Mouse (Mus musculus): ENCODE measurements at regions not wholly inside any gene's neighbourhood (a gene's known extent, or its start where the extent isn't known, plus 50 kb on each side); places are given as distances from the start of the nearest gene placed in this dataset.
"Not testable (repeated sequence)": the region's sequence is repeated elsewhere in the genome, so short reads cannot be mapped to it uniquely, and the experiment has no call there.

DNA sequence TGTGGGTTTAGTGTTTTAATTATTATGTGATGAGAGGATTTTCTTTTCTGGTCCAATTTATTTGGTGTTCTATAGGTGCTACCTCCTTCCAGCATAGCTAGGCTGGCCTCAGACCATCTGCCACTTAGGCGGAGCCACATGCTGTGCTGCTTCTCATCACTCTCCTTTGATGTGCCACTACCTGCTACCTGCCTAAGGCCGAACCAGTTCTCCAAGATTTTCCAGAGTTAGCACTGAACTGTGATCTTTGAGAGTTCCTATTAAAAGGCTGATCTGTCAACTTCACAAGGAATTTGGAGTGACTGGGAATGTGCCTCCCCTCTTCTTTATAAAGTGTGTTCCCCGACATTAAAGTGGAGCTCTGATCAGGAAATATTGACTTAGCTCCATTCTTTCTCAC lies 504.8 kb downstream of the Serpinb8 start:
- in situ Hi-C loops (cut with MboI, MseI), result no loop called here

DNA sequence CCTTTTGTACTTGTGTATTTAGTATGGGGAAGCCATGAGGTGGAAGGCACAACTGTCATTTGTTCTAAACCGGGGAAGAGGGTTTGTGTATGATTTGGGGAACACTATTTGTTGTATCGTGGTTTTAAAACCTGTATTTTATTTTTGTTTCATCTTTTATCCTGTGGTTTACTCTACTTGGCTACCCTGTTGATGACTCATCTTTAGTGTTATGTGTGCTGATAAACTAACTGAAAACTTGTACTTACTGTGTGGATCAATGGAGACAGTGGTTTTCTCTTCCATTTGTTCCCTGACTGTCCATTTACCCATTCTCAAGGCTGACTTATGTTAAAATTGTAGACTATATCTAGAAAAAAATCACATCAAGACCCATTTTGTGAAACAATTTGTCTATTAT lies 512.8 kb downstream of the Serpinb8 start:
- in situ Hi-C loops (cut with MboI, MseI), result no loop called here

DNA sequence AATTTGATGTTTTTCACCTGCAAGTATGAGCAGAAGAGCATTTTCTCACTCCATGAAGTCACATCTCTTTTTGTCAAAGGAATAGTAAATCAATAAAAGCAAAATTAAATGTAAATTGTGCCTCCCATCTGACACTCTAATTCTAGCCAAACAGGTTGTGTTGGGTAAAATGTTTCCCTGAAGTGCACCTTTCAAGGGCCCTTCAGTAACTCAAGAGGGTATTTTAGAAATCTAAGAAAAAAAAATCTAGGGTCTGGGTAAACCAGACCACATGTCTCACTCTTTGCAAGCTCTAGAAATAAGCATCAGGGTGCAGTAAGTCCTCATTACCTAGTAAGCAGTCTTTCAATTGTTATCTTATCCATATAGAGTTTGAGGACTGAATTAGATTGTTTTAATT lies 521.2 kb downstream of the Serpinb8 start:
- in situ Hi-C loops (cut with MboI, MseI), result no loop called here

DNA sequence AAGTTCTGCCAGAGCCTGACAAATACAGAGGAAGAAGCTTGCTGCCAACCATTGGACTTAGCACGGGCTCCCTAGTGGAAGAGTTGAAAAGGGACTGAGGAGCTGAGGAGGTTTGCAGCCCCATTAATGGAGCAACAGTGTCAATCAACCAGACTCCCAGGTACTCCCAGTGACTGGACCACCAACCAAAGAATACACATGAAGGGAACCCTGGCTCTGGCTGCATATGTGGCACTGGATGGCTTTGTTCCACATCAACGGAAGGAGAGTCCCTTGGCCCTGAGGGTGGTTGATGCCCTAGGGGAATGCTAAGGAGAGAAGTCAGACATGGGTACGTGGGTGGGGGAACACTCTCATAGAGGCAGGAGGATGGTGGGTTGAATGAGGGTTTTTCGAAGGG lies 537.6 kb downstream of the Serpinb8 start:
- in situ Hi-C loops (cut with MboI, MseI), result no loop called here

DNA sequence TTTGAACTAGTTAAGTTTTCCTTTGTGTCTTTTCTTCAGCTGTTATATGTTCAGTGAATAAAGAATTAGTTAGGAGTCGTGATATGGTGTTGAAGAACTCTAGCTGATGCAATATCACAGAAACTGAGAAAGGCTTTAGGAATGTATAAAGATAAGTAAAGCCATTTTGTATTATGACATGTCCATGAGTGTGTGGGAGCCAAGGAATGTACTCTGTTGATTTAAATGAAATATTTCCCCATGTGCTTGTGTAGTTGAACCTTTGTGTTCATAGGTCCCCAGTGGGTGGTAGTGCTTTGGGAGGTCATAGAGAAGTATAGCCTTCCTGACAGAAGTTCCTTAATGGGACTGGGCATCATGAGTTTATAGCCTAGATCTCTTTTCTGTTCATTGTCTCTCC lies 542.2 kb downstream of the Serpinb8 start:
- in situ Hi-C loops (cut with MboI, MseI), result no loop called here

DNA sequence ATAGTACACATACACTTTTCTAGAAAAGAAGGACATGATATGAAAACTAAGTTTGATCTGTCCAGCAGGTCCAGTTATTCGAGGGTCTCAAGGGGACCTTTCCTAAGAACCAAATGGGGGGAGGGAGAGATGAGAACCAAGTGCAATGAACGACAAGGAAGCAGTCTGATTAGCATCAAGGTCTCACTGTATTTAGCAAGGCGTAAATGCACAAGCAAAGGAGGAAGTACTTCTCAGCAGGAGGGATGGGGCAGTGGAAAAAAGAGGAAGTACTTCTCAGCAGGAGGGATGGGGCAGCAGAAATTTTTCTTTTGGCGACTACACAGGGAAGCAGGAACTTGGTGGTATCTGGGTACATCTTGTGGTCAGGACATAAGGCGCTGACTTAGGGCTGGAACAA lies 545.5 kb downstream of the Serpinb8 start:
- in situ Hi-C loops (cut with MboI, MseI), result not testable (repeated sequence)

DNA sequence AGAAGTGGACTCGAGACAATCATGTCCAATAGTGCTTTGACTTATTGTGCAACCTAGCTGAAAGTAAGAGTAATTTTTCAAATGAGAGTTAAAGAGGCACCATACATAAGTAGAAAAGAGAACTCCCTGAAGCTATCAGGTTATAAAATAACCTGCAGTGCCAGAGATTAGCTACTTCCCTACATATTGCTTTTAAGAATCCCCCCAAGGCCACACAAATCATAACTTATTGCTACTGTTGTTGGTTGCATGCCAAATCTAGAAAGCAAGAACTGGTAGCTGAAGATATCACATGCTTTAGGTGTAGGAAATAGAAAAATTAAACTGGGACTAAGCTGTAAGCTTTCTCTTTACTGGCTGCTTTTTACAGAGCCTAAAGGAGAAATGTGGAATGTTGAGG lies 554.3 kb downstream of the Serpinb8 start:
- in situ Hi-C loops (cut with MboI, MseI), result no loop called here

DNA sequence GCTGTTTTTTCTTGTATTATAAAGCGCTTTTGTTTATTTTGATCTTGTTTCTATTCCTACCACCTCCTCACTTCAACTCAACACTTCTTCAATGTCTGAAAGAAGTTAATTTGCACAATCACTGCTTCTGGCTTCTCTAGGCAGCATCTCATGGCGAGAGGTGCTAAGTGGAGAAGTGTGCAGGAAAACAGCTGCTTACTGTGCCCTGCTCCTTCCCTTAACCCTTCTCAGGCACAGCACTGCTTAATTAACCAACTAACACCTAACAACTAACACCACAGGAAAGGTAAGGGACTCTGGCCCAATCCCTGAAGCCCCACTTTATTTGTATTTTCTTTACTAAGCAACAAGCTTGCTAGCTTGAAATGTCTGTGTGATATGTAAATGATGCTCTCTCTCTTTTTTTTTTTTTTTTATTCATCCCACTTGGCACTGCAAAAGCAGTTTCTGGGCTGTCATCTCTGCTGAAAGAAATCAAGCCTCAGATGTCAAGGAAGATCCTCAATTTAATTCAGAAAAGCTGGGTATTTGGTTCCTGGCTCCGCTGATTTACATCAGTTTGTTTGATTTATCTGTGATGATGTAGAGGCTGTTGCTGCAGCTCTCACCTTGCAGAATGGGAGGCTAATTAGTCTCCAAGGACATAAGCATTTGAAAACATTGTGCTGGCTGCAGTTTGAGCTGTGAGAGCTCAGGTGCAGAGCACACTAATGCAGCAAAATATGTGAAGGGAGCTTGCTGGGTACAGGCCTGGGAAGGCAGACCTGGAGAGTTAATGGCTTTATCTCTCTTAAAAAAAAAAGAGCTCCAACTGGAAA lies 591.8 kb downstream of the Serpinb8 start:
- in situ Hi-C loops (cut with MboI, MseI), result no loop called here

DNA sequence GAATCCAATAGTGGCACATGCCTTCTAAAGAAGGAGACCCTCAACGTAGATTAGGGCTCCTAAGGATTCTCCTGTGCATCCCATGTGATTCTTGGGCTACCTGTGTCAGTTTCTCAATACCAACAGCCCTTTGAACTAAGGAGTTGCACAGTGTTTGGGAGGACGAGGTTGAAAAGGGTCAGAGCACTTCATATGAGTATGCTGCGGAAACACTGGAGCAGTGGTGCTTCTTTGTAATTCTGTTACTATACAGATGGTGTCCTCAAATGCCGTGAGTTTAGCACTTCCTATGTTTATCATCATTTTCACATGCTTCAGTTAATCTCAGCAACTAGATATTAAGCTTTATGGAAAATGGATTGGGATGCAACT lies 592.3 kb downstream of the Serpinb8 start:
- in situ Hi-C loops (cut with MboI, MseI), result no loop called here

DNA sequence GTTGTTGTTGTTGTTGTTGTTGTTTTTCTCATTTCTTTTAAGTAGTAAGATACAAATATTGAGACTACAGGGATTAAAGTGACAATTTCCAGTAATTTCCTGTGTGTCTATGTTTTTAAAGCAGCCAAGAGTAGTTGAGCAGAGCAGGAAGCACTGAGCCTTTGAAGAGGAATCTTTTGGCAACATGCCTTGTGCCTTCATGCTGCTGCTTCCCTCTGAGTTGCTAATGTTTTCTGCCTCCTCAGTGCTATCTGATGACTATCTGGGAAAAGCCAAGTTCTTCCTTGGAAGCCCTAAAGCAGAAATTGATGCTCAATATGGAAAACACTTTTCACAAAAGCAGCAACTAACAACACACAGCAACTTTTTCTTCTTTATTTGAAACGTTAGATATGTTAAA lies 634.2 kb downstream of the Serpinb8 start:
- in situ Hi-C loops (cut with MboI, MseI), result no loop called here

DNA sequence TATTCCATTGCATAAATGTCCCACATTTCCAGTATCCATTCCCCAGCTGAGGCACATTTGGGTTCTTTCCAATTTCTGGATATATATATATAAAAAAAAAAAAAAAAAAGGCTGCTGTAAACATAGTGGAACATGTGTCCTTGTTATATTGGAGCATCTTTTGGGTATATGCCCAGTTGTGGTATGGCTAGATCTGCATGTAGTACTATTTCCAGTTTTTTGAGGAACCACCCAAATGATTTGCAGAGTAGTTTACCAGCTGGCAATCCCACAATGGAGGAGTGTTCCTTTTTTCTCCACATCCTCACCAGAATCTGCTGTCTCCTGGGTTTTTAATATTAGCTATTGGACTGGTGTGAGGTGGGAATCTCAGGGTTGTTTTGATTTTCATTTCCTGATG lies 650.3 kb downstream of the Serpinb8 start:
- in situ Hi-C loops (cut with MboI, MseI), result no loop called here

DNA sequence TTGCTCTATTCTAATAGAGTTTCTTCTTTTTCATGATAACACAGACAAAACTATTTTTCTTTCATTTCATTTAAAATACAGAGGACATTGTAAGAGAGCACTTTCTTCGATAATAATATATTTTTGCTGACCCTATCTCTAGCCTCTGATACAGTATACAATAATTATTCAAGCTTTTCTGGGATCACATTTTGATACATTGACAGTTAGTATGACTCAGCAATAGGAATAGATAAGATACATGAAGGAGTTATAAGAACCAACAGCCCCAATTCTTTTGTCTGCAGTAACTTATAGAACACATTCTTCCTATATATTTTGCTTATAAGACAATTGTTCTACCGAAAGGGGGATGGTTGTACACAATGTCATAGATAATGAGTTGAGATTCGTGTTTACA lies 665.3 kb downstream of the Serpinb8 start:
- in situ Hi-C loops (cut with MboI, MseI), result no loop called here

DNA sequence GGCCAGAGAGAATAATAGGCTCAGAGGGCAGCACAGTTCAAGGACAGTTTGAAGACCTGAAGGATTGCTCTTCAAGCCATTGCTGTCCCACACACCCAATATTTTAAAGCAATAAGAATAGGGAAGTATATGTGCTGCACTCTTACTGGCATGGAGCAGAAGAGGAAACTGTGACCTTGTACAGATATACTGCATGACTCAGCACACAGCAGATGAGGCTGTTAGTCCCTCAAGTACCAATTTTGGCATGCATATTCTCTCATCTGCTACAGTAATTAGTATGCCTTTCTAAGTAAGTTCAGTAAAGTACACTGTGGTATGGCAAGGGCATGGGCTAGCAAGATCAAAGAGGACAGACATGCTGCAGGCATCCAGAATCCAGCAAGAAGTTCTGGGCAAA lies 669.5 kb downstream of the Serpinb8 start:
- in situ Hi-C loops (cut with MboI, MseI), result no loop called here

DNA sequence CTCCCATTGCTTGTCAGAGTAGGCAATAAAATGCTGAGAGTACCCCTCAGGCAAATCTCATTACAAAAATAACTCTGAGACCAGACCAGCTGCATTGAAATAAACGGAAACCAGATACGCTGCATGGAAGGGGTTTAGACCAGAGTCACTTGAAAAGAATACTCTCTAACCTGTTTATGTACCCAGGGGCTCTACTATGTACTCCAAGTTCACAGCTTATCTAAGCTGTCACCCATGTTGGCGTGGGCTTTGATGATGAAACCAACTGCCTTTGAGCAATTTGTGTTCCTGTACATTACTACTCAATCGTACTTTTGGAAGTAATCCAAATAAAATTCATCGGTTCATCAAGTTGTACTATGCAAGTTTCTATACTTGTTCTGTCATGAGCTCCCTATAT lies 692.3 kb downstream of the Serpinb8 start:
- in situ Hi-C loops (cut with MboI, MseI), result no loop called here

DNA sequence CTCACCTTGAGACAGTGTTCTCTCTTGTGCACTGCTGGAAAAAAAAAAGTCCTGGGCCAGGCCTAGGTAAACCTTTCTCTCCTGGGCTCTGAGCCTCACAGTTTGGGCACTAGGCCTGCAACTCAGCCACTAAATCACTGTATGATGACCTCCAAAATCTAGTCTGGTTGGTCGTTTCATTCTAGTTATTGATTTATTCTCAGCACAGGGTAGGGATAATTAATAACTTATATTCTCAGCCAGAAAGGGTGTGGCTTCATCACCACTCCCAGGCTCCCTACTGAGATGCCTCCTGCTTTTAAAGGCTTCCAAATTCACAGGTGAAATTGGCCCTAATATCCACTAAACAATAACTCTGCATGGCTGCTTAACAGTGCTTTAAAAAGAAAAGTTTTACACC lies 696.8 kb downstream of the Serpinb8 start:
- in situ Hi-C loops (cut with MboI, MseI), result no loop called here

Measured in T-helper 17 cell (primary cell).